Mouse (Mus musculus) olfactory bulb, adult 2 months (tissue): Measurements from ENCODE around the gene Cpm. TPM values are rescaled to one million over a fixed set of nuclear protein-coding genes. Genes with fewer than 3 reads are reported as not detected.

Experiments used
- H3K27ac ChIP-seq: fragments of 200-500 bp; 2 replicates; pipeline ENCODE4 v1.5.1; 2012; ENCODE audit warnings: low read depth, low read length; ENCODE audit not compliant: insufficient read depth
- H3K4me1 ChIP-seq: fragments of 200-500 bp; 2 replicates; pipeline ENCODE4 v1.6.1; 2012; ENCODE audit warnings: low read length; ENCODE audit not compliant: control insufficient read depth, insufficient read depth
- H3K4me3 ChIP-seq: fragments of 200-500 bp; 2 replicates; pipeline ENCODE4 v1.5.1; 2012; ENCODE audit warnings: mild to moderate bottlenecking, low read depth, low read length, moderate library complexity; ENCODE audit not compliant: insufficient read depth
- CTCF ChIP-seq: fragments of 200-500 bp; IDR thresholded peaks from 2 replicates; pipeline ENCODE4 v1.5.1; 2012; ENCODE audit warnings: low read depth, mild to moderate bottlenecking, low read length, moderate library complexity; ENCODE audit not compliant: insufficient read depth
- POLR2A ChIP-seq: fragments of 200-500 bp; IDR thresholded peaks from 2 replicates; pipeline ENCODE4 v1.6.1; 2012; ENCODE audit warnings: mild to moderate bottlenecking, low read depth, low read length, moderate library complexity; ENCODE audit not compliant: insufficient read depth
- WGBS: fragments of 180-500 bp; shearing (Covaris S2); methylation state at CpG from one replicate; pipeline ENCODE4 v1.1.7; 2018; 5-methylcytosine and 5-hydroxymethylcytosine counted together
- polyA plus RNA-seq: library from polyadenylated mRNA; stranded (reverse); fragments of >200 nt; gene quantifications from 2 replicates; pipeline ENCODE4 v1.2.4, GENCODE M21; 2012; ENCODE audit warnings: low replicate concordance; ENCODE audit not compliant: missing spikeins, insufficient read depth, insufficient read length

Cpm gene
- polyA plus RNA-seq = not detected in 2 replicates

DNA sequence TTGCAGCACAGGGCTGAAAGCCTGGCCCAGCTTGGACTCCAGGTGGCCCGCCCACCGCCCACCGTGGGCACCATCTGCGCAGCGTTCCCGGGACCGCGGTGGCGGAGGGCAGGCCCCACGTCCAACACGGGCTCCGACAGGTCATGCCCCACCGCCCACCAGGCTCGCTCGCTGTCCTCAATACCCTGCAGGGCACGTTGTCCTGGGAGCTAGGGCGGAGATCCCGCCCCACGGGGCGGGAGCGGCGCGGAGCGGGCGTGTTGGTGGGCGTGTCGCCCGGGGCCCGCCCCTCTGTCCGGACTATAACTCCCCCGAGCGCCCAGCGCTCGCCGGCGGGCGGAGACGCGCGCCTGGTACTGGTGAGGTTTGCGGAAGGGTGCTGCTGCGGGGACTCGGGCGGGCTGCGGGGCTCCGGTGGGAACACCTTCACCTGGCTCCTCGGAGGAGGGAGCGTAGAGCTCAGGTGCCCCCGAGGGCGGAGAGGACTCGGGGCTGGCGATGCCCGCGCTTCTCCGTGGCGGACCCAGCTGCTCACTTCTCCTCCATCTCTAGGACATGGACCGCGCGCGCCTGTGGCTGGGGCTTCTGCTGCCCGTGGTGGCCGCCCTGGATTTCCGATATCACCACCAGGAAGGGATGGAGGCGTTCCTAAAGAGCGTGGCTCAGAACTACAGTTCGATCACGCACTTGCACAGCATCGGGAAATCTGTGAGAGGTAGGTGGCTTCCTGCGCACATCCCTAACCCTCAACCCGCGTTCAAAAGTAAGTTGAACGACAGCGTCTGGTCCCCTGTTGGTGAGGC lies at the start of gene Cpm:
Cpm (plus strand) TSS at position 332 of the 803 bp plus-strand sequence.
- Histone ChIP-seq H3K4me1 (peaks cover 13% of the 10 kb centered on the region), H3K27ac (no peak within 1 kb of the TSS), H3K4me3 (peak within 1 kb of the TSS; percentile 35)
- WGBS = under 1% methylated on average over 73 of the region's 73 CpGs
- TF ChIP-seq CTCF = no peak
- 0 out of 2 replicates have a peak, but pooled peaks have one; percentile 28 for TF ChIP-seq POLR2A

DNA sequence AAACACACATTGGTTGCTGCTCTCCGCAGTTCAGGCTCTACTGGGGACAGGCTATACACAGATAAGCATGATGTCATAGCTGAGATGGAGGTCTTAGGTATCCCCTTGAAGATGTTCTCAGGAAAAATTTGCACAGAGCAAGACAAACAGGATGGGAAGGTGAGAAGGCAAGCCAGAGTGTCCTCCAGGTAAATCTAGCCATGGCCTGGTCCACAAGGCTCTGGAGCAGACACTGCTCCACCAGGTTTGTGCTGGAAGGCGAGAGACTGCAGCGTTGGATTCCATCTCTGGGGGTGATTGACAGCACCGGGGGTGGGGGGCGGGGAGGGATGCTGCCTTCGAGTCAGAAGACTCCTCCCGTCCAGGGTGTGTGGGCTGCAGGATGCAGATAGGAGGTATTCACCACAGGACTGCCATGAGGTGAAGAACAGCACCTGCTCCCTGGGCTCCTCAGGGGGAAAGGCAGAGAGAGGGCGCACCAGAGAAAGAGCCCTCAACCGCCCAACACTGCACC lies 49.5 kb upstream of the Cpm start:
- Histone ChIP-seq H3K4me1 (no peaks in the 10 kb centered on the region; the same call in 1 of the 2 replicates), H3K27ac (no peak overlapping the region), H3K4me3 (no peak overlapping the region)
- TF ChIP-seq CTCF = no peak
- WGBS = 69% methylated on average over 9 of the region's 9 CpGs

DNA sequence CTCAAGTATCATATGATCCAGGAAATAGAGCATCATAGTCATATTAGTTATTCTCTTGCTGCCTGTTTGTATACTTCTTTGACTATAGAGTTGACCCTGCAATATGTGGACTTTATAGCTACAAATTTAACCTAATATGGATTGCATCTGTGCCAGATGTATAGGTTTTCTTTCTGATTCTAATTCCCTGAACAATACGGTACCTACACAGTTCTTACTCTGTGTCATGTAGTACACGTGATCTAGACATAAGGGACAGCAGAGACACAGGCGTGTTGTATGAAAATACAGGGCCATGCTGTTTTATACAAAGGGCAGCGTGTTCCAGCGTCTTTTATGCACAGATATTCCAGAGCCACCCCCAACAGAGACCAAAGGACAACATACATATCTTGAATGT lies 48.9 kb upstream of the Cpm start:
- TF ChIP-seq CTCF (no peak), POLR2A (no peak)
- 94% methylated on average over 5 of the region's 5 CpGs for WGBS
- H3K4me3 ChIP-seq = no peak overlapping the region
- H3K27ac ChIP-seq = no peak overlapping the region
- H3K4me1 ChIP-seq = no peaks in the 10 kb centered on the region; the same call in 1 of the 2 replicates

DNA sequence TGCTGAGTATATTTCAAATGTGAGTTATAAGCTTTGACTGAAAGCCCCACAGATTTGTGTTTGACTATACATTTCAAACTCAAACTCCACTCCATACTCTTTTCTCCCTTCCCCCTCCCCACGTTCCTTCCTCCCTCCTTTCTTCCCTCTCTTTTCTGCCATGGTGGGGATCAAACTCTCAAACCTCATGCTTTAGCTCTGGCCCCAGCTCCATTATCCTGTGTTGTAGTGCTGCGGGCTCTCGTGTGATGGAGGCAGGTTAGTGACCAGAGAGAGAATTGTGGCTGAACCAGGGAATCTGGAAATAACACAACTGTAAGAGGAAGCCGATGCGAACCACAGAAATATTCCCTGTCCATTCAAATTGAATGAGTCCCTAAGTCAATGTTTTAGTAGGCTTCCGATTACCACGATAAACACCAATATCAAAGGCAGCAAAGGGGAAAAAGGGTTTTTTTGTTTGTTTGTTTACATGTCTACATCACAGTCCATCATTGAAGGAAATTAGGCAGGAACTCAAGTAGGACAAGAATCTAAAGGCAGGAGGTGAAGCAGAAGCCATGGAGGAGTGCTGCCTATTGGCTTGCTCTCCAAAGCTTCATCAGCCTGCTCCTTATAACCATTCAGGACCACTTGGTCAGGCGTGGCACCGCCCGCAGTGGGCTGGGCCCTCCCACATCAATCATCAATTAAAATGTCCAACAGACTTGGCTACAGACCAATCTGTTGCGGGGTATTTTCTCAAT lies 48.1 kb upstream of the Cpm start:
- TF ChIP-seq POLR2A = no peak
- no peak for TF ChIP-seq CTCF
- H3K27ac ChIP-seq = no peak overlapping the region
- WGBS = 91% methylated on average over 11 of the region's 11 CpGs
- no peaks in the 10 kb centered on the region; the same call in 1 of the 2 replicates for H3K4me1 ChIP-seq
- H3K4me3 ChIP-seq = no peak overlapping the region

DNA sequence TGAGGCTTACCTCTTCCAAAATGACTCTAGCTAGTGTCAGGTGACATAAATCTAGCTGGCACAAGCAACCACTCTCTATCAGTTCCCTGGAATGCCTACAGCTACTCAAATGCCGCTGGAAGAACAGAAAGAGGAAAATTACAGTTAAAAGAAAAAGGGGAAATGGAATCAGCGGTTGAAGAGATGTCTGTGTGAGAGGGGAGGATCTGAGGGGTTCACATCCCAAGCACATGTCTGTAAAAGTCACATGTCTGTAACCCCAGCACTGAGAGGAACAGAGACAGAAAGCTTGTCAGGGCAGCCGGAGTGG lies 47.6 kb upstream of the Cpm start:
- WGBS = 96% methylated on average over 3 of the region's 3 CpGs
- no peak for TF ChIP-seq CTCF
- no peak for TF ChIP-seq POLR2A
- no peak overlapping the region for H3K27ac ChIP-seq

DNA sequence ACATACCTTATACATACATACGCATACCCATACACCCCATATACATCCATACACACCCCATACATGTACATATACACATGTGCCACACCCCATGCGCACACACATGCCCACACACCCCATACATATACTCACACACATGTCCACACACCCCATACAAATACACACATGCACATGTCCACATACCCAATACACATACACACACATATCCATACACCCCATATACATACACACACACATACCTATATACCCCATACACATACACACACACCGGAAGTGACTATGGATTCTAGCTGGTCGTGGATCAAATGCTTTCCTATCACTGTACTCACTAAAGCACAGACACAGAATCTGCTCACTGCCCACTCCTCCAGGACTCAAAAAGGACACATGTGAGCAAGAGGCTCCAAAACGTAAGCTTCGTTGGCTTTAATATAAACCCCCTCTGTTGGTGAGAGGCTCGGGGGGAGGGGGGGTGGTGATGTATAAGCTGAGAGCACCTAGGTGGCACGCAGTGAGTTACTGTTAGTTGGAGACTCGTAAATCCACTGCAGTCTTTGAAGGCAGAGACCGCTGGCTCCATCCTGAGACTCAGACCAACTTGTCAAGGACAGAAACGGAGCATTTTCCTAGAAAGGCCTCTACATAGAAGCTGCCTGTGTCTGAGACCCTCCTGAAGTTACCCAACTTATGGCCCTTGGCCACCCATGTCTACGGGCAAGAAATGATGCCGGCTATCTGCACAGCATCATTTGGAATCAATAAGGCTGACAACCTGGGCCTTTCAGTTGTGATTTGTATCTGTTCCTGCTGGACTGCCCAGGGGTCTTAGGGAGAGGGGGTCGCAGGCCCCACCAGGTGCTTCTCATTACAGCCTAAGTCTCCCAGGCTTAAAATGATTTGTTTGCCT lies 45.9 kb upstream of the Cpm start:
- Histone ChIP-seq H3K4me3 (no peak overlapping the region), H3K4me1 (no peaks in the 10 kb centered on the region; the same call in 1 of the 2 replicates), H3K27ac (no peak overlapping the region)
- WGBS = 86% methylated on average over 14 of the region's 14 CpGs
- TF ChIP-seq CTCF = no peak
- TF ChIP-seq POLR2A = no peak

More for the DNA sequence above, 47.6 kb upstream of the Cpm start:
- Histone ChIP-seq H3K4me1 (no peaks in the 10 kb centered on the region; the same call in 1 of the 2 replicates), H3K4me3 (no peak overlapping the region)

DNA sequence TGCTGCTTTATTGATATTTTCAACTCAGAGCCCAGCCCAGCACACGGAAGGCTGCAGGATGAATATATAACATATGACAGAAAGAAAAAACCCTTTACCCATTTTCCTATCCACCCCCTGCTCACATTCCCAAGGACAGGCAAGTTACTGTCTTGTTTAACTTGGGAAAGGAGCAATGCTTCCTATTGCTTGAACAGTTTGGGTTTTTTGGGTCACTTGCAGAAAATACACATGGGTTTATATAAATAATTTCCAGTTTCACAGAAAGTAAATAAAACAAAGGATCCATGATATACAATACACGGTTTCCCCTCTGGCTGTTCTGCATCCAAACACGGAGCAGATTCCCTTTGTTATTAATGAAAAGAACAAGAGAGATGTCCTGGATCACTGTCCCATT lies 45.2 kb upstream of the Cpm start:
- WGBS = 83% methylated on average over 3 of the region's 3 CpGs
- no peaks in the 10 kb centered on the region; the same call in 1 of the 2 replicates for H3K4me1 ChIP-seq
- no peak overlapping the region for H3K27ac ChIP-seq
- no peak for TF ChIP-seq CTCF
- TF ChIP-seq POLR2A = no peak
- no peak overlapping the region for H3K4me3 ChIP-seq

DNA sequence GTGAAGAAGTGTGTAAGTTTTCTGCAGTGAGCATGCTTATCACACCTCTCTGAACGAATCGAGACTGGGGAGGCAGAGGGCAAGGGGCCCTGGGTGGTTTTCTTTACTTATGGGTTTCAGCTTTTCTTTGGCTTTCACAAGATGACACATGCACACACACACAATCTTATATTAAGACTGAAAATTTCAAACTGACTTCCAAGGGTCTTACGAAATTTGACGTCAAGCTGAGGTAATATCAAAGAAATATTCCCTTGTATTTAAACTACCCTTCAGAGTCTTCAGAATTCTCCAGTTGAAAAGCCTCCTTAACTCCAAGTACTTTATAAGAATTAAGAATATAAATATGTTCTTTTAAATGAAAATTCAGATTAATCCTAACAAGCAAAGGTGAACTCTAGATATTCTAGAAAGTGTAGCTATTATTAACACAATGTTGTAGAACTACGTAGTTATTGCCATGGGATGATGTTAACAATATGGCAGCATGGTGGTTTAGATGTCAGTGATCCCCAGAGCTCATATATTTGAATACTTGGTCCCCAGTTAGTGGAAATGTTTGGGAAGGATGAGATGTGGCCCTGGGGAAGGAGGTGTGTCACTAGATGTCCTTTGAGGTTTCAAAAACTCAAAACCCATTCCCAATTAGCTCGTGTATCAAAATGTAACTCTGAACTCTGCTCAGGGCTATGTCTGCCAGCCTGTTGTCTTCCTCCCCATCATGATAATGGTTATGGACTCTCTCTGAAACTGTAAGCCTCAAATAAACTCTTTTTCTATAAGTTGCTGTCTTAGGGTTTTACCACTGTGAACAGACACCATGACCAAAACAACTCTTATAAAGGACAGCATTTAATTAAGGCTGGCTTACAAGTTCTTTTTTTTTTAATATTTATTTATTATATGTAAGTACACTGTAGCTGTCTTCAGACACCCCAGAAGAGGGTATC lies 44.5 kb upstream of the Cpm start:
- Histone ChIP-seq H3K27ac (no peak overlapping the region), H3K4me3 (no peak overlapping the region), H3K4me1 (no peaks in the 10 kb centered on the region; the same call in 1 of the 2 replicates)
- no peak for TF ChIP-seq POLR2A
- TF ChIP-seq CTCF = no peak
- WGBS = 93% methylated on average over 6 of the region's 6 CpGs
